Mouse (Mus musculus) layer of hippocampus, postnatal 10 days (tissue): ENCODE results near the gene Katnal1. TPM values are rescaled to one million over a fixed set of nuclear protein-coding genes. Genes with fewer than 3 reads are reported as not detected.

ENCODE experiments used
- total RNA-seq, 2 experiments: library from RNA; stranded (reverse); gene quantifications; 2 replicates each; pipeline ENCODE4 v1.2.3; 2021

Gene Katnal1
- total RNA-seq, 2 experiments from 2014 or later, result 41.6 to 46.4 TPM

Other genes starting within 250 kb of the Katnal1 start
- gene Gm42791, start 65.8 kb upstream of the Katnal1 start, total RNA-seq, result 10 to 100 TPM in 1 of 2 experiments, 1 to 10 TPM in 1; 9.6 to 11.5 TPM